Mouse (Mus musculus) adrenal gland, adult 2 months (tissue): Measurements from ENCODE around the gene Dnm1. TPM values are rescaled to one million over a fixed set of nuclear protein-coding genes. Genes with fewer than 3 reads are reported as not detected.

Experiments used
- DNase-seq: peaks from one replicate; pipeline ENCODE4 v3.0.0; 2021
- polyA plus RNA-seq: library from polyadenylated mRNA; depleted of rRNA; stranded (reverse); fragments of >200 nt; gene quantifications from 2 replicates; pipeline ENCODE4 v1.2.3, GENCODE M21; 2012
- total RNA-seq, 2 experiments: library from RNA; stranded (reverse); gene quantifications; 2 replicates each; pipeline ENCODE4 v1.2.3; 2021

Gene Dnm1
- total and polyA plus RNA-seq, 3 experiments: 15.8 to 114 (median 22.5) TPM

DNA sequence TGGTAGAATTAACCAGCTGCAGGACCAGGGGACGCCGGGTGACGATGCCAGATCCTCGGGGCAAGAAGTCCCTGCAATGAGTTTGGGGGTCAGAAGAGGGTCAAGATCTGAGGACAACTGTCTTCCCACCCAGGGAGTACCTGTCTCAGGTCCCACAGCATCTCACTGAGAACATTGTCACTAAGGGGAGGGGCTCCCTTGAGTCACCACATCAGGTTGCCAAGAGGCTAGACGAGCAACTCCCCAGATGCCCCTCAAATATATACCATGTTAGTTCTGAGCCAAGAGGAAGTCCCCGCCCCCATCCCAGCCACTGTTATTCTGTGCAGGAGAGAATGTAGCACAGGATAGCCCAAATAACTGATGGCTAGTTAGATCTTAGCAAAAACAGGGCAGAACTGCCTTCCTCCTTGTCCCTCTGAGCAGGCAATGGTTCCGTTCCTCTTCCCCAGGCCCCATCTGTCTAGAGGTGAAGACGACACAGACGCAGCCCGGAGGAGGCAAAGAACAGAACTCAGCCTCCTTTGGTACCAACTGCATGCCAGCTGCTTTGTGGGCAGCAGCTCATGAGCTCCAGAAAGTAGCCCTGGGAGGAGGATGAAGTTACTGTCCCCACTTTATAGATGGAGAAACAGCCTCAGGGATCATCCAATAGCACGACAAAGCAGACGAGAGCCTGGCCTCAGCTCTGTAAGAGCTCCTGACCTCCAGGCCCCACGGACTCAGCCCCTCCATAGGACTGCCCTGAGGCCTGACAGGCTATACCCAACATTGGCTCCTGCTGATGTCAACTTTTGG lies 12.1 kb downstream of the Dnm1 start:
- no peak for DNase-seq

DNA sequence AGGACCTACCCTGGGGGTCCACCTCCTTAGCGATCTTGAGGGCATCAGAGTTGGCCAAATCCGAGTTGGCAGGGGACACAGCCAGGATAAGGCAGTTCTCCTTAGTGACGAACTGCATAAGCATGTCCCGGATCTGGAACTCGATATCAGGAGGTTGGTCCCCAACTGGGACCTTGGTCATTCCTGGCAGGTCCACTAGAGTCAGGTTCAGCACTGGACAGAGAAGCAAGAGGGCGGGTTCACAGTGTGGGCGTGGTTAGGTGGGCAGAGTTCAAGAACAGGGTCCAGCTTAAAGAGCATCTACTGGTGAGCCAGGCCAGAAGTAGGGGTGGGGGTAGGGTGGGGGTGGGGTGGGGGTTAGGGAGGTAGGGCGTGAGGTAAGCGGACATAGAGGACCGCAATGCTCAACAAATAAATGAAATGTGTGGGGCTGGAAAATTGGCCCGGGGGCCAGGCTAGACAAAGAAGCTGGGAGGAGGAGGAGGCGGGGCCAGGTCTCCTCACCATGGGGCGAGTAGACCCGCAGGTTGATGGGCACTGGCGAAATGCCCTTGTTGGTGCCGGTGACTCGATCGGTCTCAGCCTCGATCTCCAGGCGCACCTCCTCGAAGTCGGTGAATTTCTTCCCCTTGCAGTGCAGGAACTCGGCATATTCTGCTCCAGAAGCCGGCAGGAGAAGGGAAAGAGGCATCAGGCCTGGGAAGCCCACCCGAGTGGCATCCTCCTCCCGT lies 13.1 kb downstream of the Dnm1 start:
- DNase-seq: no peak

DNA sequence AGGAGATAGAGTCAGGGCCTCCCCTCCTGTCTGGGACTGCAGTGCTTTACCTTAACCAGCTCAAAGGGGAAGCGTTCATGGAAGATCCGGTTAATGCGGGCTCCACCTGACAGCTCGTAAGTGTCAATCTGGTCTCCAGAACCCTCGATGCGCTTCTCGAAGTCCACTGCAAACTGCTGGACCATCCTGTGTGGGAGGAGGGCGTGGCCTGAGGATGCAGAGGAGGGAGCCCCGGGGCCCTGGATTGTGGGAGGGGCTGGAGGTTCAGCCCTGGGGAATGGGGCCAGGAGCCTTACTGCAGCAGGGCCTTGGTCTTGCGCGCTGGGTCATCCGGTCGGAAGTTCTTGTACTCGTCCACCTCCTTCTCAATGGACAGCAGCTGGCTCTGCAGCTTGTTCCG lies 17.2 kb downstream of the Dnm1 start:
- DNase-seq: no peak

DNA sequence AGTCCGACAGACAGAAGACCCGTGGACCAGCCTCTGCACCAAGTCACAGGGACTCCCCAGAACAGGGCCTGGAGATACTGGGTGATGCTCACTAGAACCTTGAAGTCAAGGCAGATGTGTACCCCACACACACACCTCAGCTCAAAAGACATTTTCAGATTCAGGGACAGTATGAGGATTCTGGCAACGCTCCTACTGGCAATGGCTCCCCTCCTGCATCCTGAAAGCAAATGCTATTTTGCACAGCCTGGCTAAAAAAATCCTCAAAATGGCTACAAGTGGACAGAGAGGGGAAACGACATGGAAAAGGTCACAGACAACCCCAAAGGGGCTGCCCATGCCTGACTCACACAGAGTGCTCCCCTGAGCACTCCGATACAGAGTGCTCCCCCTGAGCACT lies 21.0 kb downstream of the Dnm1 start:
- no peak for DNase-seq

DNA sequence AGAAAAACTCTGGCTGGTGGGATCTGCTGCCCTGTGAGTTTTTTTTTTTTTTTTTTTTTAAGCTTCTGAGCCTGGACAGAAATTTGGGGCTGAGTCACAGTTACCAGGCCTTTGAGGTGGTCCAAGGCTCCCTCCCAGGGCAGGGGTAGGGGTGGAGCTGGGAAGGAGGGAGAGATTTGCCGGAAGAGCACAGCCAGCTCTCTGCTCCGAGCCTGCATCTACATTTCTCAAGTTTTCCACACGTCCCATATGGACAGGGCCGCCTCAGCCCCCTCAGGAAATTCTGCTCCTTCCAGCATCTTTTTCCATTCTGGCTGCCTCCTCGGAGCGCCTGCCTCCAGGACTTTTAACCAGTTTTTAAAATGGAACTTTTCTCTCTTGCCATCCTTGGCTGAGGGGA lies 23.6 kb downstream of the Dnm1 start:
- no peak for DNase-seq

DNA sequence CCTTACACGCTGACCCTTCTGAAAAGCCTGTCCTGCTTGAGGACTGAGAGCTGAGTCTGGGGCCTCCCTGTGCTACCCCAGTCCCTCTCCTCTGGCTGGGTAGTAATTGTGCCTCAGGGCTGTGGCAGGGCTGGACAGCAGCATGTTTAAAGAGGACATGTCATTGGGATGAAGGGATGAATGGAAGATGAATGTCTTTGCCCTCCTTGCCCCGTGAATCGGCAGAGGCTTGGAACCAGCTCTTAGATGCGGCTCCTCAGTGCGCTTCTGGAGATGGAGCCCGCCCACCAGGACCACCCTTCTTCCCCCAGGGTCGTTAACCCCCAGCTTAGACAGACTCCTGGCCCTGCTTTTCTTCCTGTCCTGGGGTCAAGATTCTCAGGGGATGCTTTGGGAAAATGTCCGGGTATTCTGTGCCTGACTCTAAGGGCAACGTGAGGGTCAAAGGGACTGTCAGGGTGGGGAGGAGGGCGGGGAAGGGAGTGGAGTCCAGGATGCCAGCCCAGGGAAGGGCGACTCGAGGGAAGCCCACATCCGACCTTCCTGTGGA lies 24.2 kb downstream of the Dnm1 start:
- no peak for DNase-seq

DNA sequence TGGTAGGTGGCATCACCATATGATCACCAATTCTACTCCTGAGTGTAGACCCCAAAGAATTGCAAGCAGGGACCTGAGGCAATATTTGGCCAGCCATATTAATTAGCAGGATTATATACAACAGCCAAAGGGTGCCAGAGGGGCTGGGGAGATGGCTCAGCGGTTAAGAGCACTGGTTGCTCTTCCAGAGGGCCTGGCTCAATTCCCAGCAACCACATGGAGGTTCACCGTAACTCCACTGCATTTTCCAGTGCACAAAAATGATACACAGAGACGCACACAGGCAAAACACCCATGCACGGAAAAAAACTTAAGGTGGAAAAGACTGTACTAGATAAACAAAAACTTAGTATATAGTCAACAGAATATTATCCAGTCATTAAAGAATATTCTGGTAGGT lies 25.9 kb downstream of the Dnm1 start:
- DNase-seq: no peak

DNA sequence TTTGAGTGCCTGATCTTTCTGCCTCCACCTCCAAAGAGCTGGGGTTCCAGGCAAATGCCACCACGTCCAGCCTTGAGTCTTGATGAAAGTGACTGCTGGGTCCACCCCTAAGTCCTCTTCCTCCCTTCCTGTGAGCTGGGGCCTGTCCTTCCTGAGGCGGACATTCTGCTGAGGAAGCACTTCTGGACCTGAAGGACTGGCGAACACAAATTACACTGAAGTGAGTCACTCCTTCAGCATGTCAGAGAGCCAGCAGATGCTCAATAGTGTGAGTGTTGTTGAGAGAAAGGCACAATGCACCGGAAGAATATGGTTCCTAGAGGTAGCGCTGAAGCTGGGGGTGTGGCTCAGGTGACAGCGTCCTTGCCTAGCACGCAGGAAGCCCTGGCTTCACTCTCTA lies 27.8 kb downstream of the Dnm1 start:
- DNase-seq: peak; percentile 47

DNA sequence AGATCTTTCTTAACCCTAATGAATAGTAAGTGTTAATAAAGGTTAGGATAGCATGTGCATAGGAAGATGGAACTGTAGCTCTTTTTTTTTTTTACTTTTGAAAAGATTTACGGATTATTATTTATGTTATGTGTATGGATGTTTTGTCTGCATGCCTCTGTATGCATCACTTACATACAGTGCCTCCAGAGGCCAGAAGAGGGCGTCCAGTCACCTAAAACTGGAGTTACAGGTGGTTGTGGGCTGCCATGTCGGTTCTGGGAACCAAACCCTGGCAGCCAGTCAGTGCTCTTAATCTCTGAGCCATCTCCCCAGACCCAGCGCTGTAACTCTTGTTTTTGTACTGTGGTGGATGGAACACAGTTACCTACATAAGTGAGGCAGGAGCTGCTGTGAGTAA lies 28.8 kb downstream of the Dnm1 start:
- DNase-seq: no peak

DNA sequence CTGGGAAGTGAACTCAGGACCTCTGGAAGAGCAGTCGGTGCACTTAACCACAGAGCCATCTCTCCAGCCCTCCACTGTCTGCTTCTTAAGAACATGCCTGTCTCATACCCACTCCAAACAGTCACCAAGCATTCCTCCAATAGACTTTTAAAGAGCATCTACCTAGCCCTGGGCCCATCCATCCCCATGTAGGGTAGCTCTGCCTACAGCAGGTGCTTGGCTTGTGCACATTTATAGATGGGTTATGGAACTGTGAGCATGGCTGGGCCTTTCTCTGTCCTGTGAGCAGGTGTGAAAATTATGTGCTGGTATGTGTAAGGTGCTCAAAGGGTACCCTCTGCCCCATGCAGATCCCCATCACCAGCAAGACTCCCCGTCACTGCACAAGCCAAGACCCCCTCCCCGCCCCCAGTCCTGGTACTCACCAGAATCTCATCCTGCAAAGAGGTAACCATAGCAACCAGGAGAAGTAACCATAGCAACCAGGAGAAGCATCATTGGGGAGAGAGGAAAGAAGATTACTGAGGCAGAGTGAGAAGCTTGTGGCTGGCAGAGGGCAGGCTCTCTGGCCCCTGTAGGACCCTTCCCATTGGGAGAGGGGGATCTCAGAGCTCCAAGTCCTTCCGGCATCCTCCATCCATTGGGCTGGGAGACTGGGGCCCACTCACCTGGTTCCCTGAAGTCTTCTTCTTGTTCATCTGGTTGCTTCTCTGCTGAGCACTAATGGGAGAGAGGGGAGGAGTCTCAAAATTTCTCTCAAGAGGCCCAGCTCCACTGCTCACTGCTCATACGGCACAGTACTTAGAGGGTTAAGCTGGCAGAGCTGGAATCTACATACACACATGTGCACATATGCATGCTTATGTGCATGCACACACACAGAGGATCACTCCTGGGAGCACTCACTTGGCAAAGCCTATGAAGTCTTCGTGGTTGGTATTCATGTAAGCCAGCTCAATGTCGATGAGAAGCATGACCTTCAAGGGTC lies 30.1 kb downstream of the Dnm1 start:
- DNase-seq: no peak

DNA sequence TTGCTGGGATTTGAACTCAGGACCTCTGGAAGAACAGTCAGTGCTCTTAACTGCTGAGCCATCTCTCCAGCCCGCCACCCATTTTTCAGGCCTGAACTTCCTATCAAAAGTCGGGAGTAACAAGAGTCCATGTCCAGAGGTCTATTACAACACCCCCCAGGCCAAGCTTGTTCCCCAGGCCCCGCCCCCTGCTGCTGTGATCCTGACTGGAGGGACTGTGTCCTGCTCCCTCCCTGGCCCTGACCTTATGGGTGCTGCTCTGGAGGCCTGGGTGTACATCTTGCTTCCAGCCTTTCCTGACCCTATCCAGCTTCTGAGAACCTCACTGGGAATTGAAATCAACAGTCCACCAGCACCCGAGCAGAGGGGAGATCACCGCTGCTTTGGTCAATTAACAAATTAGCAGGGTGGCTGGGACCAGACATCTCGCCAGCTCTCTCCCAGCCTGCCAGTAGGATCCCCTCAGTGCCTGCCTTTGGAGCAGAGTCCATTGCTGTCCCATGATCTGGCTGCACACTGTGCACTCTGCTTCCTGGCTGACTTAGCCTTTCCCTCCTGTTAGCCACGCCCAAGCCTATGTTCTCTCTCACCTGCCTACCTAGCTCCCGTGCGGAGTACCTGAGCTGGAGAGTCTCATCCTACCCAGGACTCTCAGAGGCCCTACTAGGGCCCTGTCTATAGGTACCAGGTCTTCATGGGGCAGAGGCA lies 31.4 kb downstream of the Dnm1 start:
- DNase-seq: no peak

DNA sequence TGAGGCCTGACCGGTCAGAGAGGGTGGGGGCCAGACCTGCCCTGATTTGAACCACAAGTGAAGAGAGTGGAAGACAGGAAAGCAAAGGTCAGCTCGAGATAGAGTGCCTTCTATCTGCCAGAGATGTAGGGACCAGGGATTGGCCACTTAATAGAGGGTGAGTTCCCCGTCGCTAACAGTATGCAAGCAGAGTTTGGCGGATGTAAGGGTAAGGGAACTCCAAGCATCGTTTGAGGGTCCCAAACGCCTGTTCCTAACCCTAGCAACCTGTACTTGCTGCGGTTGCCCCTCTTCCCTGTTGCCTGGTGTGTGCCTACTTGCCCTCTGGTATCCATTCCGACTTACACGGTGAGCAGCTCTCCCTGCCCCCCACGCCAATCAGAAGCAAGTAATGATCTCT lies 32.4 kb downstream of the Dnm1 start:
- no peak for DNase-seq

DNA sequence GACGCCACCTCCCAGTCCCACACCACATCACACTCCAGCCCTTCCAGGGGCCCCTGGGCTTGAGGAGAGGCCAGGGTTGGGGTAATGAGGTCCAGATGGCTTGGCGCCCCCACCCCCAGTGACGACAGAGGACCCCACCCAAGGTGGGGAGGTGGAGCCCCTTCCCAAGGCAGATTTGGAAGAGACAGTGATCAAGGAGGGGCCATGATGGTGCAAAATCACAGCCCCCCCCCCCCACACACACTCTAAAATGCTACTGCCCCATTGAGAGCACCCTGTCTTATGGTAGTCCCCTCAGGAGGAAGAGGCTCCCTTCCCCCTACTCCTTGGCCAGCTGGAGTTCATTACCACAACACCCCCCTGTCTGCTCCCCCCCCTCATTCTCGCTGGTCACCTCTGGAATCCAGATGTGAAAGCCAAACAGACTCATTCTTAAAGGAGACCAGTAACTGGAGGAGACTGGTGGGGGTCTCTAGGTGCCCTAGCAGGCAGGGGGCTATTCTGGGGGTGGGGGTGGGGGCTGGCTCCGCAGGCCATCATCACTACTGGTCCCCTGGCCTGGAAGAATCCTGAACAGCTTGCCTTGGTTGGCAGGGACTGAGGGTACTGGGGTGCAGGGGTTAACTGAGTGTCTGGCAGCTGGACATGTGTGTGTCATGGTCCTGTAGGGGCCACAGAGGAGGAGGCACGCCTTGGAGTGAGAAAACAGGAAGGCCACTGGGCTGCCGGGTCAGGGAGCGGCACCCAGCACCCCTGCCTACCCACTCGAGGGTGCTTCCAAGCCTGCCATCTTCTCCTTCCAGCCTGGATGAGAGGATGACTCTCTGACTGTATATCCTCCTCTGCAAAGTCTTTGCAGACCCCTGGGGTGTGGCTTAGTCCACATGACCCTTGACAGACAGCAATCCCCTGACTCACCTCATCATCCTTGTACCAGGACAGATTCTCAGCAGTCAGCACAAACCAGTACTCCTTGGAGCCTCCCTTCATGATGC lies 33.3 kb downstream of the Dnm1 start:
- no peak for DNase-seq

DNA sequence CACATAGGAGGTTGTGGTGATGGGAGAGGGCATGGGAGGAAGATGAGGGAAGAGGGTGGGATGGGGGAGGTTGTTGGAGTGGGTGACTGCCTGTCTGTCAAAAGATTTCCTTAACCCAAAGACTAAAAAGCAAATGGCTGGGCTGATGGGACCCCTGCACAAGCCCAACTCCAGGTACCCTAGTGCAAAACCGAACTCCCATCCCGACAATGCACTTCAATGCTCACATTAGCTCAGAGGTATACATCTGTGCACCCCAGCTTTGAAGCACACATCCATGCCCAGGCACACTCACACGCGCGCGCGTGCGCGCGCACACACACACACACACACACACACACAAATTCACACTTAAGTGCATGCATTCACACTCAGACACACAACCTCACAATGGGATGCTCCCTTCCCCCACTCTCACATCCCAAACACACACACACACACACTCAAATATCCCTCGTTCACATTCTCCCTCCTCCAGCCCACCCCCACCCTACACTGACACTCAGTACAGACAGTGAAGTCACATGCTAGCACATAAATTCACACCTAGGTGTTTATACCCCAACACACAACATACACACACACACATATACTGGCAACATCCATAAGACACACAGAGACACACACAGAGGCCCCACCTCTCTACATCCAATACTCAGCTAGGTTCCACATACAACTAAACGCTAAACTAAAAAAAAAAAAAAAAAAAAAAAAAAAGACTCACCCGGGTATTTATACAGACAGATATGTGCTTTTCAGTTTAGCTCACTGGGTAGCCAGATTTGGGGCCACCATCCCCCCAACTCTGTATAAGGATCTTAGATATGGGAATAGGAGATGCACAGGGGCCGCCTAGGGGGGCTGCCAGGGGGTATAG lies 34.2 kb downstream of the Dnm1 start:
- no peak for DNase-seq

DNA sequence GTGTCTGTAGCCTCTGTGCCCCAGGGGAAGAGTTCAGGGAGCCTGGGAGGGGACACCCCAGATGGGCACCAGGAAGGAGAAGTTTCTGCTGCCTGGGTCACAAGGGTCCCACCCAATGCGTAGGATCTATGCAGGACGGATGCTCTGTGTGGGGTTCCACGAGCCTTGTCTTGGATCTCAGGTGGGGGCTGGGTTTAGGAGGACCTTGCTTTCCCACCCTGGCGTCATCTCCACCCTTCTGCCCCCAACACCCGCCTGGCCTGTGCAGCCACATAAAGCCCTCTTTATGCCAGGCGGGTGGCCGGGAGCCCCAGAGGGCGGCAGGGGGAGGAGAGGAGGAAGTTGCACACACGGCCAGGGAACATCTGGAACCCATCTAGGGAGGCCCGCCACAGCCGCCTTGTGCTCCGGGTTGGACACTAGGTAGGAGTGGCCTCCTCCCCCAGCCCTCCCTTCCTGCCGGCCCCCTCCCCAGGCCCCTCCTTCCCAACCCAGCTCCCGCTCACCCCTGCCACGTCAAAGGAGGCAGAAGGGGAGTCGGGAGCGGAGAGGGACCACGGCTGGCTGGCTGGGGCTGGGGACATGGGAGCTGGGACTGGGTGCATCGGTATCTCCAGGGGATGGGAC lies 35.2 kb downstream of the Dnm1 start:
- DNase-seq: peak; percentile 28

DNA sequence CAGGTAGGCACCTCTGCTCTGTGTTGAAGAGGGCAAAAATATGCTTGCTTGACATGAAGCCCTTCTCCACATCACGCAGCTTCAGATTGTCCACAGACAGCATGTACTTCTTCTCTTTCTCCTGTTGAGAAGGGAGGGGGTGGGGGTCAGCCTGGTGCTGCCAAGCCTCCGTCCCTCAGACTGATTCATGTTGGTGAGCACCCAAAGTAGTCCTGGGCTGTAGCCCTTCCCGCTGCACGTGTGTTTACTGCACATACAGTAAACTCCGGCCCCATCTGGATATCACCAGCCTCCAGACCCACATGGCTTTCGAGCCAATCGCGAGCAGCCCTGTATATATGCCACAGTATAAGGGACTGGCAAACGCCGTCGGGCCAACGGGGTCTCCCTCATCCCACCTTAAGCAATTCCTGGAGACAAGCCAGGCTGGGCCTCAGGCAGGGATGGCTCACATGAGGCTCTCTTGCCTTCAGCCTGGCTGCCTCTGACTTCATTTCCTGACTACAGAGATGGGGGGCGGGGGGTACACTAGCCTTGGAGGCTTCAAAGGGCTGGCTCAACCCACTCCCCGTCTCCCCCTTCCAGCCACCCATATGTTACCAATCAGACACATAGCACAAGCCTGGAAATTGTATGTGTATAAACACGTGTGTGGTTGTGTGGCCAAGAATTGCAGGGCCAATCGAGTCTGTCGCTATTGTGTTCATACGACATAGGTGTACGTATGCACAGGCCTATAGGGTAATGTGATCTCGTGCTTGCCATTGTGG lies 36.1 kb downstream of the Dnm1 start:
- DNase-seq: no peak

DNA sequence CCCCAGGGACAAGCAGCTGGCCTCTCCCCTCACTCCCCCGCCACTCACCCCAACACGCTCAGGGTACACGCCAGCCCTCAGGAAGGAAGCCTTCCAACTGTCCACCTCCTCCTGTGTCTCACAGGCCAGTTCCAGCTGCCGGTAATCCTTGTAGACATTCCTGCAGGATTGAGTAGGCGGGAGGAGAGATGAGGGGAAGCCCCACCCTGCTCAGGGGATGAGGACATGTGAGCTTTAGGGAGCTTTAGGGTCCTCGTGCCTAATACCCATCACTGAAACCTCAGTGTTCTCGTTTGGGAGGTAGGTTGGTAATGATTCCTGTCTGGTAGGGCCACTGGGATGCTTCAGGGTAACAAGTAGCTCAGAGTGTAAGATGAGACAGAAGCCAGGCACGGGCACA lies 37.4 kb downstream of the Dnm1 start:
- no peak for DNase-seq

DNA sequence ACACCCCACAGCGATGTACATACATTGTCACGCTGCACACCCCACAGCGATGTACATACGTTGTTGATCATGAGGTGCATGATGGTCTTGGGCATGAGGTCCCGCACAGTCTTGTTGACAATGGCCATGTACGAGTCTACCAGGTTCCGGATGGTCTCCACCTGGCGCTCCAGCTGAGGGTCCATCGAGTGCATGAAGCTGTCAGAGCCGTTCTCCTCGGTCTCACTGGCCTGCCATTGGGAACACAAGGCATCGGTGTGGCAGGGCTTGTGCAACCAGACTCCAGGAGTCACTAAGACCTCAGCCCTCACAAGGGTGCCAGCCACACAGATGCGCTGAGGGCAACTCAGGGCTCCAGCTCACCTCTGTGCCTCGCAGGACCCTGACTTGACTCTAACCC lies 38.3 kb downstream of the Dnm1 start:
- no peak for DNase-seq
